Mouse (Mus musculus) CD4-positive naive resting alpha-beta T cell, adult 76 days (primary cell): ENCODE data around the gene Hmgb4. TPM values are rescaled to one million over a fixed set of nuclear protein-coding genes. Genes with fewer than 3 reads are reported as not detected.

Experiments
- total RNA-seq: library from RNA; stranded (reverse); gene quantifications from one replicate; pipeline ENCODE4 v1.2.4, GENCODE M21; 2023

Hmgb4 gene
- total RNA-seq = not detected

DNA sequence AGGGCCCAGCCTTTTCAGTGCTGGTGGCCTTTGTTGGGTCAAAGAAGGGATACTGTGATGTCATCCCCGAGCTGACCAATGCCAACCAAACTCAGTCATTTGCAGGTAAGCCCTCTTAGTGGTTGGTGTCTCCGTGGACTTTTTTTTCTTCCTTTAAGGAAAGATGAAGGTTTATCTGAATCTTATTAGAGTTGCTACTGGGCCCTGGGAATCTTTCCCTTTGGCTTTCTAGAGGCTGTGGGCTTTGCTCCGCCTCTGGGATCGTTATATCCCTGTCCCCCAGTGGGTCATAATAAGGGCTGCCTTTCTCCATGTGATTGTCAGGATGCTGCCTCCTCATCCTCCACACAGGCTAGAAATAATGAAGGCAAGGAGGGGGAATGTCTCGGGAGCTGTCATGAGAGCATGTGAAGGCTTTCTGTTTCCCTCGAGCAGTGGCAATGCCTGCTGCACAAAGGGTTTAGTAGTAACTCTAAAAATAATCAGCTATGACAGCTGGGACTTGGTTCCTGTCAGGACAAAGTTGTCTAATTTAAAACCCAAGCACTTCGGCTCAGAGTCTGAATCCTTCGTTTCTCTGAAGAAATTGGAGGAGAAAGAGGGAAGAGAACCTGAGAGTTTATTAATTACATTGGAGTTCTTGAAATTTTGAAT, at the start of gene Hmgb4:
Gene Hmgb4 (minus strand): TSS at position 51 of the 654 bp plus-strand sequence.

